Mouse (Mus musculus): Measurements from ENCODE around the gene Celf1.

GRCm38 (mm10) chr2:90915516-90915915, 24.7 kb upstream of the Celf1 start:
- TF ChIP-seq GATA1 (IDR thresholded peaks at IDR 0.05; ENCODE audit: low read length) (no peak), TAL1 (IDR thresholded peaks at IDR 0.05; ENCODE audit: low read length) (no peak)

Measured in erythroblast, embryonic 14.5 days (primary cell).